Mouse (Mus musculus): ENCODE results near the gene Mrpl54. TPM values are rescaled to one million over a fixed set of nuclear protein-coding genes. Genes with fewer than 3 reads are reported as not detected.

Mrpl54 gene
- total and polyA plus RNA-seq, 3 experiments = 137 to 421 (median 157) TPM

DNA sequence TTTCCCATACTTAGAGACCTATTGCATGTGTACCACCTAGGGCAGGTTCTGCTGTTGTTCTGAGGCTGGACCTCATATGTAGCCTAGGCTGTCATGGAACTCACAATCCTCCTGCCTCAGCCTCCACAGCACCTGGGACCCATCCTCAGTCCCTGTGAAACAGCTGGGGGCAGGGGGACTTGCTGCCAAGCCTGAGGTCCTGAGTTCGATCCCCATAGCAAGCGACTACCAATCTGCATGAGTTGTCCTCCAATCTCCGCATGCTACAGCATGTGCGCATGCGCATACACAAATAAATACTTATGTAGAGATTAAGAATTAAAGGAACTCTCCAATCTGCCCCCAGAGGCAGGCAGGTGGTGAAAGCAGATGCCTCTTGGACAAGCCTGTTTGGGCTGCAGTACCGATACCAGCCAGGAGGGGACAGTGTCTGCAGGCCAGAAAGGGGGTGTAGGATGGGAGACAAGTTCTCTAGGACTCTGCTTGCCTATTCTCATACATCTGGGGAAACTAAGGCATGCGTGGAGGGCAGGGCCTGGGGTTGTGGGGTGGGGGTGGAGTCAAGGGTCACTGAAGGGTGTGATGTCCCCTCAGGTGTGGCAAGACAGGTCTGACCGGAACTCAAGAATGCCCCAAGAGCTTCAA is 20.9 kb upstream of the Mrpl54 start (continued):
- no peak for TF ChIP-seq GABPA (IDR thresholded peaks at IDR 0.05; ENCODE audit: low read depth, low read length)
- no peak for TF ChIP-seq EP300 (IDR thresholded peaks at IDR 0.05; ENCODE audit: low read depth in 1 of 2, low read length in 2 of 2)
- TF ChIP-seq HCFC1 (IDR thresholded peaks at IDR 0.05; ENCODE audit: low read depth, low read length) = no peak
- no peak for TF ChIP-seq POLR2A (IDR thresholded peaks at IDR 0.05; ENCODE audit: control insufficient read depth in 1 of 2, insufficient read depth in 1 of 2, low read depth in 1 of 2, low read length in 2 of 2, poor library complexity in 1 of 2)
- TF ChIP-seq MEF2A (IDR thresholded peaks at IDR 0.05; ENCODE audit: extremely low read depth, insufficient replicate concordance, low read depth, low read length, poor library complexity, severe bottlenecking) = no peak
- TF ChIP-seq CHD2 (IDR thresholded peaks at IDR 0.05; ENCODE audit: low read length) = no peak

DNA sequence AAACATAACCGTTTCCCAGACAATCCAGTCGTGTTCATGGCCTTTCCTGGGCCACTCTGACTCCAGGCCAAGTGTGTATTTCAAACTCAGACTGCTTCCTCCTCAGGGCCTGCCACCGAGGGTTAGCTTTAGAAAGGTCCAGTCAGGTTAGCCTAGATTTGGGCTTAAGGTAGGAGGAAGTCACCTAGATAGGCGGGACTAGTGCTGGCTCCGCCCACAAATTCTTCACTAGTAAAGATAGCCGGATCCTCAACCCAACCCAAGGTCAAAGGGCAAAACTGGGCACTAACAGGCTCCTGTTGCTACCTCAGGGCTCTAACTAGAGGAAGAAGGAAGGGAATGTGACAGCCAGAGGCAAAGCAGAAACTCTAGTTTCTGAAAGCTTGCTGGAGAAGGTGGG is 19.9 kb upstream of the Mrpl54 start:
- H3K27me3 ChIP-seq (ENCODE audit: control insufficient read depth in 1 of 2, insufficient read depth in 2 of 2, low read length in 2 of 2) = no peaks in the 10 kb centered on the region
- no peaks in the 10 kb centered on the region for H3K9me3 ChIP-seq (replicated peaks; ENCODE audit: insufficient read depth, low read length)
- H3K9ac ChIP-seq (ENCODE audit: control insufficient read depth, low read depth, low read length, poor library complexity, severe bottlenecking) = peak overlapping the region; percentile 78
- TF ChIP-seq MAFK (IDR thresholded peaks at IDR 0.05; ENCODE audit: borderline replicate concordance, low read depth, low read length) (no peak), ZKSCAN1 (IDR thresholded peaks at IDR 0.05; ENCODE audit: low read depth, low read length) (no peak), MAZ (IDR thresholded peaks at IDR 0.05; ENCODE audit: low read depth, low read length) (no peak), MYB (IDR thresholded peaks at IDR 0.05; ENCODE audit: low read depth, low read length) (no peak), MAX (IDR thresholded peaks at IDR 0.05; ENCODE audit: low read length) (no peak), NELFE (IDR thresholded peaks at IDR 0.05; ENCODE audit: low read depth, low read length) (no peak), USF1 (IDR thresholded peaks at IDR 0.05; ENCODE audit: low read depth, low read length) (no peak), POLR2A (IDR thresholded peaks at IDR 0.05; ENCODE audit: control insufficient read depth in 1 of 2, insufficient read depth in 1 of 2, low read depth in 1 of 2, low read length in 2 of 2, poor library complexity in 1 of 2) (no peak), EP300 (IDR thresholded peaks at IDR 0.05; ENCODE audit: low read depth in 1 of 2, low read length in 2 of 2) (no peak), USF2 (IDR thresholded peaks at IDR 0.05; ENCODE audit: borderline replicate concordance in 1 of 2, insufficient read depth in 1 of 2, low read depth in 1 of 2, low read length in 2 of 2) (no peak), RAD21 (IDR thresholded peaks at IDR 0.05; ENCODE audit: low read depth, low read length) (no peak), NRF1 (IDR thresholded peaks at IDR 0.05; ENCODE audit: insufficient read depth, low read depth, low read length, poor library complexity, severe bottlenecking) (no peak)
- peaks cover 6 to 18% of the 10 kb centered on the region in 2 experiments for H3K4me1 ChIP-seq (ENCODE audit: control insufficient read depth in 1 of 2, insufficient read depth in 2 of 2, low read length in 2 of 2)
- H3K36me3 ChIP-seq (ENCODE audit: control insufficient read depth in 1 of 2, insufficient read depth in 2 of 2, low read length in 2 of 2) = peaks cover 0 to 13% of the 10 kb centered on the region in 2 experiments; a peak in 2 of 4 replicates
- DNase-seq (ENCODE audit: low read depth, low spot score) = peak; percentile 38
- H3K79me2 ChIP-seq (ENCODE audit: control insufficient read depth, insufficient read depth, low read length, poor library complexity) = no peaks in the 10 kb centered on the region
- H3K27ac ChIP-seq (ENCODE audit: control insufficient read depth, low read depth, low read length) = no peak overlapping the region
- H3K4me3 ChIP-seq (ENCODE audit: control insufficient read depth in 1 of 2, insufficient read depth in 1 of 2, low read depth in 2 of 2, low read length in 2 of 2) = peak overlapping the region; percentile 48 to 85

All from MEL (cell line).